Mouse (Mus musculus) embryo, embryonic 10 days (tissue): ENCODE measurements around the gene Ptprj.
A peak's percentile ranks its signal among the peaks of the same experiment; 100 is the strongest.
"Not testable (repeated sequence)": the region's sequence is repeated elsewhere in the genome, so short reads cannot be mapped to it uniquely, and the experiment has no call there.

Experiments used
- DNase-seq: peaks from one replicate; pipeline ENCODE4 v3.0.0-alpha.2; 2015; ENCODE audit warnings: low spot score

The Ptprj gene

DNA sequence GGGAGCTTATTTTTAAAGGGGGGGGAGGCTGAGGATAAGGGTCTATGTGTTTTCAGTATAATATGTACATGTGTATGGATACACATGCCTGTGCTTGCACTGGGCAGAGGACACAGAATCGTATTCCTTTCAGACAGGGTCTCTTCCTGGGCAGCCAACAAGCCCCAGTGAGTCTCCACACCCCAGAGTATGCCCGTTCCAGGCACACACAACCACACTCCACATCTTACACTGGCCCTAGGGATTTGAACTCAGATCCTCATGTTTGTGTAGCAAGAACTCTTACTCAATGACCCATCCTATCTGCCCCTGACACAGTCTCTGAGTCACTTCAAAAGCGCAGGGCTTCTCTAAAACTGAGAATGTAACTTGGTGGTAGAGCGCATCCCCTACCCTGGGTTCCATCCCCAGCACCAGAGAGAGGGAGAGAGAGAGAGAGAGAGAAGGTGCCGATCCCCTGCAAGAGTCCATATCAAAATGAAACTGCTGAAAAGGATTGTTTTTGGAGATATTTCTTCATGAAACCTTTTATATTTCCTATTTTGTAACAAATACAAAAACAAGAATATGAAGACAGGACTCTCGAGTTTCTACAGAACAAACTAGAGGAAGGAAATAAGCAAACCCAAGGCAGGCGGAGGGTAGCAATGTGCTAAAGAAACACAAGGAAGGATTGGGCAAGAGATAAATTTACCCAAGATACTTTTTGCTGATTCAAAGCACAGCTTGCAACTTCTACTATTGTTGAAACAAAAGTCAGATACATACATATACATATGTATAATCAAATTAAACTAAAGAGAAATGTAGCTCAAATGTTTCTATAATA, 2.8 kb downstream of the Ptprj start:
- no peak for DNase-seq

DNA sequence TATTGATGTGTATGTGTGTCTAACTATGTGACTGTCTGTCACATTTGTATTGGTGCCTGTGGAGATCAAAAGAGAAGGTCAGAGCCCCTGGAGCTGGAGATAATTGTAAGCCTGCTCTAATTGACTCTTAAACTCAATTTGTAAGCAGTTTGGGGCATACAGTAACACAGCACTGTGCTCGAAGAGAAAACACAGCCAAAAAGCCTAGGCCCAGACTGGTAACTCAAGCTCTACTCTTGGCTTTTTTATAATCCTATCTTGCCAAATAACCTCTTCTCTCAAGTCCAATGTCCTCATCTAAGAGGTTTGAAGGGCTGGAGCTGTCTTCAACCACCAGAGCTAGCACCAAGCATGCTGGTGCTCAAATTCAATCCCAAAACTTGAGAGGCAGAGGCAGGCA, 3.5 kb downstream of the Ptprj start:
- DNase-seq: no peak

DNA sequence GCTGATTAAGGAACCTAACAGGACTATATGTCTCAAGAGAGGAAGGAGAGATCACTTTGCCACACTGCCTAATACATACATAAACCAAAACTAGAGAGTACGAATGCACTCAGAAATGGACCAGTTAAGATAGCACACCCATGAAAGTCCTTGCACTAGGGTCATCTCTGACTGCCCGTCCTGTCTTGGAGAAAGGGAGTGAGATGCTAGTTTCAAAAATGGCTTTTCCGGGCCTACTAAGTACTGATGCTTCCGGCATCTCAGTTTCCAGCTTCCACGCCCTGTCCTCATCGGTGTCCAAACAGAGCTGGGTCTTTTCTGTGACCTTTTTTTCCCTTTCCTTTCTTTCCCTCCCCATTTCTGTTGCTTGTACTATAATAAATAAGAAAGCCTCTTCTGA, 4.0 kb downstream of the Ptprj start:
- no peak for DNase-seq

DNA sequence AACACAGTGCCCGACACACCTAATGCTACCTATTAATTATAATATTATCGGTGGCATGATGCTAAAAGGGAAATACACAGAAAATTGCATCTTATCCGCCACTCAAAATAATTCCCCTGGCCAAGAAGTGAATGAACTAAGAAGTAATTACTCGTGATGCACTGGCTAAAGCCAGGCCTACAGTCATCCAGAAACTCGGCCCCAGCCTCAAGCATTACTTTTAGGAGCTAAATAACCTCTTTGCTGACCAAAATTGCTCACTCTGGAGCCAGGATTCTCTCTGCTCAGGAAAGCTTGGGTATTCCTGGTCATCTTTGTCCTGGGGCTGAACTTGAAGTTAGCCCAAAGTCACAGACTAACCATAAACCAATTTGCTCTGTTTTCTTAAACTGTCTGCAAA, 4.7 kb downstream of the Ptprj start:
- DNase-seq: no peak

DNA sequence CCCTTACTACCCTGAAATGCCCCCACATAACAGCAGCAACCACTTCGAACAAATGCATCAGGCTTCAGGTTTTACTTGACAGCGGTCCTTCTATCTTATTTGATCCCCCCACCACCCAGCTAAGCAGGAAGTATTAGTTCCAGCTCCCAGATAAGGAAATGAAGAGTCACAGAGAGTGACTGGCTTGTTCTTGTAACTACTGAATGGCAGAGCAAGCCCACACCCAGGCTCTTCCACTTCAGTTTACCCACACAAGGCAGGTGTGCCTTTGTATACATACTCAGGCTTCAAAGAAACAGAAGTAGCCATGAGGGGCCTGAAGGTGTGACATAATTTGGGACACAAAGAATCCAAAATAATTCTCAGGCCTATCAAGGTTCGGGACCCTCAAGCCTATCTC, 5.3 kb downstream of the Ptprj start:
- DNase-seq: no peak

DNA sequence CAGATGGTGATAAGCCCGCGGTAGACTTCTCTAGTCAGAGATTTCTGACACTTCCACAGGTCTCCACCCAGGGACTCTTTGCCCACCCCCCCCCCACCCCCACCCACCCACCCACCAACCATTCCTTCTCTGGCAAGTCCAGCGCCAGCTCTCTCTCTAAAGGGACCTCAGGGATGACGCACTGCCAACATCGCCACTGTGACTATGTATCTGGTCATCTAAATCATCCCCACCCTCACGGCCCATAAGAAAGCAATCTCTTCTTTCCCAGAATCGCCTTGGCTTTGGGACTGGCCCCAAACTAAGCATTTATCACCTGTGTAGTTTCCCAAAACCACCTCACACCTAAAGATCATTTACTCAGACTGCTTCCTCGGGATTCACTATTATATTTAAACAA, 5.9 kb downstream of the Ptprj start:
- no peak for DNase-seq

DNA sequence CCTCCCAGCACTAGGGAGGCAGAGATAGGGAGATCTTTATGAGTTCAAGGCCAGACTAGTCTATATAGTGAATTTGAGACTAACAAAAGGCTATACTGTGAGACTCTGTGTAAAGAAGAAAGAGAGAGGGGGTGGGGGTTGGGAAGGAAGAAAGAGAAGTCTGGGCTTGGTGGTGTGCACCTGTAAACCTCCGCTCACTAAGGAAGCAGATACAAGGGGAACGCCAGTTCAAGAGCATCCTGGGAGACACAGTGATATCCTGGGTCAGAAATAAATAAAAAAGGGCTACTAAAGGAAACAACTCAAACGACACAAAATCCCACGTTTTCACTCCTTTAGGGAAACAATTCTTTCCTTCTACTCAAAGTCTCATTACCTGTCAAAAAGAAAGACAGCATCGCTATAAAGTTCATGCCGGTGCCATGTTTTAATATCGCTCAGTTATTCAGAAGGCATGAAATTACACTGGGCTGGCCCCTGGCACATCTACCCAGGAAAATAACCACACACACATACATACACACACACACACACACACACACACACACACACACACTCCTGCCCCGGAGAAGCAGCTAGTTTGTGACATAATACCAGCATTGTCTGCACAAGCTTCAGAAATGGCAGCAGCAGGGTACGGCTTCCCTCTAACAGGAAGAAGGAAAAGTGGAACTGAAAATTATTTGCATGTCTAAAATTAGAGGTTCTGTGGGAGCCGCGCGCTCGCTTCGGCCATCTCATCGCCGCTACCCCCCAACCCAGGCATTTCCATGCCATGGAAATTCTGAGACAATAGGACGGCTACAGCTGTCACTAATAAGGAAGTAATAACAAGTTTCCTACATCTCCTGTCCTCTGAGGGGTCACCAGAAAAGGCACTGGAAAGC, 6.6 kb downstream of the Ptprj start:
- DNase-seq: no peak

DNA sequence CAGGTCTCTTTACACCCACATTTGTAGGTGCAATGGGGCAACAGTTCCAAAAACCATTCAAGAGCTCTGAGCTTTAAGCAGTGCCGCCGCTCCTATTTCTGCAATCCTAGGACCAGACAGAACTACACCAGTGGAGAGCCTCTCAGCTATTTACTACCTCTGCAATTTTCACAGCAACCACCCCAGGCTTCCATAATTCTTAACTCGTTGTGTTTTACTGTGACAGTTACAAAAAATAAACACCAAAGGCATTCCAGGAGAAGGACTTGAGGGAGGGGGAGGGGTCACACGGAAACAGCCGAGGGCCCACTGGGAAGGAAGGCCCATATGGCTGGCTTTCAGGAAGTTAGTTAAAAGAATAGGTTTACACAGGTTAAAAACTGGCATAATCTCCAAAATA, 8.3 kb downstream of the Ptprj start:
- no peak for DNase-seq

DNA sequence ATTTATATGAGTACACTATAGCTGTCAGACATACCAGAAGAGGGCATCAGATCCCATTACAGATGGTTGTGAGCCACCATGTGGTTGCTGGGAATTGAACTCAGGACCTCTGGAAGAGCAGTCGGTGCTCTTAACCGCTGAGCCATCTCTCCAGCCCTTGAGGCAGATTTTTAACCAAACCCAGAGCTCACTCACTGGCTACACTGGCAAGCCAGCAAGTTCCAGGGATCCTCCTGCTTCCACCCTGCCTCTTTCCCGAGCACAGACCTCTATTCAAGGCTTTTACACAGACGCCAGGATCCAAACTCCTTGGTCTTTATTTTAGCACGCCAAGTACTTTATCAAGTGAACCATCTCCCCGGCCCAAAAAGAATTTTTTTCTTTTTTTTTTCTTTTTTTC, 9.0 kb downstream of the Ptprj start:
- DNase-seq: not testable (repeated sequence)

DNA sequence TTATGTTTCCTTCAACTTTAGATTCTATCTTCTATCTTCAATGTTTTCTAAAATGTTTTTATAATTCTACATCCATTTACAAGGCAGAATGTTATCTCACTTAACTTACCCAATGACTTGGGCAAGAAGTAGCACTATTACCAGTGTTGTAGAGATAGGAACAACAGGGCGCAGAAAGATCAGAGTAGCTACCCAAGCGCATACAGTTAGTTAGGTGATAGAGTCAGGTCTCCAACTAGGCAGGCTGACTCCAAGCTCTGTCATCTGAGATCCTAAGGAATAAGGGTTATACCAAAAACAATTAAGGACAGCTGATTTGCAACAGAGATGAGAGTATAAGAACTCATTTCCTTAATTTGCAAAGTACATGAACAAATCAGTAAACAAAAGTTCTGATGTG, 9.6 kb downstream of the Ptprj start:
- DNase-seq: no peak

DNA sequence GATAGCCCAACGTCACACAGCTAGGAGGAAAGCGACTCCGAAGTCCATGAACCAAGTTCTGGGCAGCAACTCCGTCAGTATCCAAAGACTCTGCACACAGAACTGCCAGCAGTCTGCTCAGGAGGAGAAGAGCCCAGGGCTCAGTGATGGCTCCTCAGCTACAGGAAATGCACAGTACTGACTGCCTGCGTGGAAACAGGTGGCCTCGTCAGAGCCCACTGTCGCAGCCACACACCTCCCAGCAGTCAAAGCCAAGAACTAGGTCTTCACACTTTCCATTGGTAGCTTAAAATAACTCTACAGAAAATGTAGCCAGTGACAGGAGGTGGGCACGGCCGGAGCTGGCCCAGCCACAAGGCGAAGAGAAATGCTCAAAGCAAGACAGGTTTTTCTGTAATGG, 10.2 kb downstream of the Ptprj start:
- DNase-seq: no peak

DNA sequence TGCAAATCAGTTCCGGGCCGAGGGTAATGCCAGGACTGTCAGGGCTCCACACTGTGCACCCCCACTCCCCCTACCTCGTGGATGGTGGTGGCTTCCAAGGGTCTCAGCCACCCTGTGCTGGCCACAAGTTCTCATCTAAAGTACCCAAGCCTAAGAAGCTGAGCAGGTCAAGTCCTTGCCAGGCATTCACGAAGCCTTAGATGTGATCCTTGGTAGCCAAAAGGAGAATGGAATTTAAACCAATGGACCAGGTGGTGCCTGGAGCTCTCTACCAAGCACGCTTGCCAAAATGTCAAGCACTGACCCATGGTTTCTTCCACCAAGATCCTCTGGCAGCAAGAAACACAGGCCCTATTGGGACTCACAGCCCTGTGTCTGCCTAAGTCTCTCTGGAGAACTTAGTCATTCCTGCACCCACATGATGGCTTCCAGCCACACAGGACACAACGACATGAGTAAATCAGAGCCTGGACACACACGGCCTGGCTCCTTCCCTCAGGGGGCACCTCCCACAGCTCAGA, 11.4 kb downstream of the Ptprj start:
- DNase-seq: no peak

DNA sequence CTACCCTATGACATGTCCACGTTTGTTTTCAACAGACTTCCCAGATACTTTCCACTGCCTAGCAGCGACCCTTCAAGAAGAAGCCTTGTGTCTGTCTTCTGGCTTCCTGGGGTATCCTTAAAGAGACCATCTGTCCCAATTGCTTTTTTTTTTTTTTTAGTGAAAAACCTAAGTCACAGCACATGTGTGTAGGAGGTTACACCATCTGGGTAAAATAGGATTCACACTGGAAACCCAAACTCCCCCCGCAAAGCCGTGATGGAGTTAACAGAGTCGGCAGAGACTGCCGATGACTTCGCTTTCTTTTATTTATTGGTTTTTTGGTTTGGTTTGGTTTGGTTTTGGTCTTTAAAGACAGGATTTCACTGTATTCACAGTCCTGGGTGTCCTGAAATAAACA, 12.4 kb downstream of the Ptprj start:
- DNase-seq: no peak

DNA sequence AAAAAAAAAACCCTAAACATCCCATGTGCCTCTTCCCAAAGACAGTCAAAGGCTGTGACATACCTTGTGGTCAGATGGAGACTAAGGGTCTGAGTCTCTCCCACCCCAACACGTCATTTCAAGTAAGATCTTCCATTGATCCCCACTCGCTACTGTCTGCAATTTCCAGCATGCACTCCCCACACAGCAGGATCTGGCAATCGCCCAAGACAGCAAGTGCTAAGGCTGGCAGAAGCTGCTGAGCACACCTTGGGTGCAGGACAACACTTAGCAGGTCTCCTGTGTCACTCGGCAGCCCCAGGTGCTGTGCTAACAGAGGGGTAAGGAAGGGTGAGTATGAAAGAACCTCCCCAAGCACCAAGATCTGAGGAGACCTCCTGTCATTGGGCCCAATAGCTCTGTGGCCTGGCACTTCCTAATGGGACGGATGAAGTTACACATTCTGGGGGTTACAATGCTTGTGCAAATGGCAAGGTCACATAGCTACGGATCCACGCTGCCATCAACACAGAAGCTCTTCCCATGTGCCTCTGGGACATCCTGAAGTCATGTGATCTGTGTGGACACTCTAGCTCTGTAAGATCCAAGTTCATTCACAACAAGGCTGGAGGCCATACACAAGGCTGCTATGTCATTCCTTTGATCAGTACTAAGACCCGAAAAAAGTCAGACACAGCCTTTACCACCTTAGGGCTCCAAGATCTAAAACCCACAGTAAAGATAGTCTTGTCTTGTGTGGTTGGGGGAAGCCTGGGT, 13.5 kb downstream of the Ptprj start:
- no peak for DNase-seq

DNA sequence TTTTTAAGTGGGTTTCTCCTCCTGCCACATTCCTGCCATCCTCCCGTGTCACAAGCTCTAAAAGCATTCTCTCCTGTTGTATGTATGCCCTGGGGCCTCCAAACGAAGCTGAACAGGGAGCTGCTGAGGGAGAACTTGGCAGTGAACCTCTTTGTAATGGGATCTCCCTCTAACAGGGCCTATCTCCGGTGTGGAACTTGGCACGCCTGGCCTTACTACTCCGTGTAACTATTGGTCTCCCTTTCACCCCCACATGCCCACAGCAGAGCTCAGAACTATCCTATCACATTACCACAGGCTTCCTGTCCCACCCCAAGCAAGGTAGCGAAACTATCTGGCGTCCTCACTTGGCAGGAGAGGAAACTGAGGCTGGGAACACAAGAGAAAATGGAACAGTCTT, 14.4 kb downstream of the Ptprj start:
- no peak for DNase-seq

DNA sequence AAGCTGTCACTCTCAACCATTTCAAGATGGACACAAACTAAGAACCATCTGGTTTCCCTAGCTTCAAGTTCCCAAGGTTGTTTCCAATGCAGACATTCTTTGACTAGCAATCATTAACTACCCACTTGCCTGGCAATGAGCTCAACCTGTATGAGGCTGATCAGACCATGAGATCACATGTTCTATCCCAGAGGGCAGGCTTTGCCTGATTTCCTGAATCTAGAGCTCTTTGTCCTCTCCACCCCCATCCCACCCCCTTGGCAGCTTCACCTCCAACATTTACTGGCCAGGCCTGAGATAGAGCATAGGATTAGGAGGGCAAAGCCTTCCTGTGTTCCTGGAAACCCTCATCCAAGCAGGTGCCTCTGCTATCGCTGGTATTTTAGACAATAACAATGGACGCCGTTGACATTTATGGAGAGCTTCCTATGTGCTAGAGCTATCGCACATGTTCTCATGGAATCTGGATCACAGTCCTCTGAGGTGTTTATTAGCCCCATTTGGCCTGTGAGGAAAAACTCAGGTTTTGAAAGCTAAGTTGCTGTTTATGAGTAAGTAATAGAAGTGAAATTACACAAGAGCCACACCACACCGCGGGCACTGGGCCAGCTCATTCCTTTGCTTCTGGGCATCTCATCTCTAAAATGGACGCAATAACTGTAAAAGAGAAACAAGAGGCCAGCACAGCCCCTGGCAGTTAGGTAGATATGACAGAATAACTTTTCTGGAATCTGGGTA, 15.1 kb downstream of the Ptprj start:
- no peak for DNase-seq

DNA sequence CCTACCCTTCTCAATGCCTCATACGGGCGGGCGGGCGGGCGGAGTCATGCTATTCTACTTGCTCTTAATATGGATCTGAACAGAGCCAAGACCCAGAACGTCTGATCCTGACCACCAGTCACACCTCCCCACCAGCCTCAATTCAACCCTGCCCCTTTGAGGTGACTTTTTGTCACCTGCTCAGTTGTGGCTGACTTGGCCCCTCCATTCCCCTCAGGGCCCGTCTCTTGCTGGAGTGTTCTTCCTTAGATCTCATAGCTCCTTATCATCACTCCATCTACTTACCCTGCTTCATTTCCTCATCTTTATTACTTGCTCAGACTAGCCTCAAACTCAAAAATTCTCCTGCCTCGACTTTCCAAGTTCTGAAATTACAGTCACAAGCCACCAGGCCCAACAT, 15.9 kb downstream of the Ptprj start:
- DNase-seq: no peak

DNA sequence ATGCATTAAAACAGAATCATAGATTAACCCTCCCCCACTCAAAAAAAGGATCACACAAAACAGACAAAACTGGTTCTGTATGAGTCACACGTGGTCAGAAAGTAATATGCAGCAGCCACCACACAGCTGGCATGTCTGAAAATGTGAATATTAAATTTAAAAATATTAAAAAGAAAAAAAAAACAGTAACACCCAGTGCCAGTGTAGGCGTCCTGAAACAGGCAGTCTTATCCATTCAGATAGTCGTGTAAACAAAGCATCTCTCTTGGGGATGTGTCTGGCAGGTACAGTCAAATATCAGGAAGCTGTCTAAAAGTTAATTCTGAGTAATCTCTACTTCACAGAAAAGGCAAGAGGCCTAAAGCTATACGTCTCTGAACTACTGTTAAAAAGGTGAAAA, 17.3 kb downstream of the Ptprj start:
- no peak for DNase-seq

DNA sequence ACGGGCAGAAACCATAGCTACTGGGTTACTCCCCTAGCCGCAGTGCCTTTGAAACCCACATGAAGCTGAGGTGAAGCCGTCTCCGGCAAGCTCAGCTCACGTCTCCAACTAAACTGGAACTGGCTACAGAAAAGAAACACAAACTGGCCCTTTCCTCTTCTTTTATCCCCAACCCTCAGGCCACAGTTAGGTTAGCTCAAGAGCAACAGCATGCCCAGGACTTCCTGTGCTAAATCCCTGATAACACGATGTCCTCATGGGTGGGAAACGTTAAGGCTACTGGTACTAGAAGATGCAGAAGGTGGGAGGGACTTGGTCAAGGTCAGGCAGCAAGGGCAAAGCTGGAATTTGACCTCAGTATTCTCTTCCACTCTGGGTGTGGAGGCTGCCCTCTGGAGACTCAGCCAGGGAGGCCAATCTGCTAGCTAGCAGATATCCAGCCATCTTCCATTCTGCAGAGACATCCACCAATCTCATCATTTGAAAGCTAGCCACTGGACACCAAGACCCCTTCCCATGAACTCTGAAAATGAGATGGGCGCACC, 18.2 kb downstream of the Ptprj start:
- no peak for DNase-seq

DNA sequence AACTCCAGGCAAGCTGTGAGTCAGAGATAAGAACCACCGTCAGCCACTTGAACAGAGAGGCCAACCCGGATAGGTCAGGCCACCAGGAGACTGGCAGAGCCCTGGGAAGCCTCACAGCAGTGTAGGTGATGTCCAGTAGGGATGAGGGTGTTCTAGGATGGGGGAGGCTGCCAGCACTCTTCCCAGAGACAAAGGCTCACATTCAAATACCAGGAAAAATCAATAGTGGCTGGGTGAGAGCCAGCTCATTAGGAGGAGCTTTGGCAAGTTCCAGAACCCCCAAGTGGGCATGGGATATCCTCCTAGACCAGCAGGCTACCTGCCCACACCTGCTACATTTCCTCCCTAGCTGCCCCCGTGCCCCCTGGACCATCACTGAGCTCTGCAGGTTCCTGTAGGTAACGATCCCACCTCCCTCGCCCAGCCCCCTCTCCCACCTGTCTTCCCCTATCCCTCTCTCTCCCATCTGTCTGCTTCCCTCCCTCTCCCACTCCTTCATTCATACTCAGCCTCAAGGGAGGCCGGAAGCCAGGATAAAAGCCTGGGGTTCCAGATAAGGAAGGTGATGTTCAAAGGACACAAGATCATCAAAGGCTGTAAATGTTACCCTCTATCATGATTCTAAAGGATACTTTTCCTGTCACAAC, 20.1 kb downstream of the Ptprj start:
- peak; percentile 12 for DNase-seq

DNA sequence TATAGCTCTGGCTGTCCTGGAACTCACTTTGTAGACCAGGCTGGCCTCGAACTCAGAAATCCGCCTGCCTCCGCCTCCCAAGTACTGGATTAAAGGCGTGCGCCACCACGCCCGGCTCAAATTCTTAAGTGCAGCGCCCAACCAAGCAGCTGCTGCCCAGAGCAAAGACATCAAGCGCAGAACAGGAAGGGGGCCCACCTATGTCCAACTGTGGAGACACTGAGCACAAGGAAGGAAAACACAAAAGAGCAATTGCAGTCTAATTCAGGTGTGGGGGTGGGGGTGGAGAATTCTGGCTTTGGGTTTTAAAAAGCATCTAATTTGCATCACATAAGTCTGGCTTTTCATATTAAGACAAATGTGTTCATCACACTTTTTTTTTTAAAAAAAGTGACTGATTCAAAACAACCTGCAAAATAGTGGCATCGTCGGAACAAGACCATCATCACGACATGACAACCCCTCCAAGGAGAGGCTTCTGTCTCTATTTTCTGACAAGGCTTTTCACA, 20.7 kb downstream of the Ptprj start:
- no peak for DNase-seq
